Mouse (Mus musculus): ENCODE results near the gene Kcnab1. TPM values are rescaled to one million over a fixed set of nuclear protein-coding genes. Genes with fewer than 3 reads are reported as not detected.
A peak's percentile ranks its signal among the peaks of the same experiment; 100 is the strongest.

Kcnab1 gene
- polyA plus RNA-seq, 1 experiment from 2014 or later: 1.6 TPM

GRCm38 (mm10) chr3:65337835-65338464 lies 228.8 kb downstream of the Kcnab1 start:
- ATAC-seq: no peak
- H3K9me3 ChIP-seq (ENCODE audit: control insufficient read depth): no peaks in the 10 kb centered on the region
- H3K27me3 ChIP-seq (replicated peaks; ENCODE audit: control insufficient read depth, insufficient read depth, low read length): no peaks in the 10 kb centered on the region
- H3K27ac ChIP-seq (ENCODE audit: low read depth, low read length): no peak overlapping the region
- no peak overlapping the region for H3K4me2 ChIP-seq (replicated peaks; ENCODE audit: low read depth)
- no peak for TF ChIP-seq CTCF (IDR thresholded peaks at IDR 0.05; ENCODE audit: low read depth)
- H3K9ac ChIP-seq (ENCODE audit: low read depth, low read length): no peak overlapping the region
- H3K36me3 ChIP-seq (ENCODE audit: control insufficient read depth, insufficient read depth): no peaks in the 10 kb centered on the region
- 57% methylated on average over 10 of the region's 10 CpGs for WGBS
- no peaks in the 10 kb centered on the region for H3K4me1 ChIP-seq (replicated peaks; ENCODE audit: control insufficient read depth, insufficient read depth, low read length)
- no peak overlapping the region for H3K4me3 ChIP-seq (ENCODE audit: low read depth, low read length)

- no peak overlapping the region for H3K27ac ChIP-seq (ENCODE audit: low read depth, low read length)
- no peak overlapping the region for H3K4me2 ChIP-seq (replicated peaks; ENCODE audit: low read depth)
- H3K9ac ChIP-seq (ENCODE audit: low read depth, low read length): no peak overlapping the region
- H3K9me3 ChIP-seq (ENCODE audit: control insufficient read depth): no peaks in the 10 kb centered on the region
- no peak for ATAC-seq
- 78% methylated on average over 5 of the region's 5 CpGs for WGBS
- no peaks in the 10 kb centered on the region for H3K36me3 ChIP-seq (ENCODE audit: control insufficient read depth, insufficient read depth)
- no peak for TF ChIP-seq CTCF (IDR thresholded peaks at IDR 0.05; ENCODE audit: low read depth)
- no peaks in the 10 kb centered on the region for H3K4me1 ChIP-seq (replicated peaks; ENCODE audit: control insufficient read depth, insufficient read depth, low read length)
- H3K27me3 ChIP-seq (replicated peaks; ENCODE audit: control insufficient read depth, insufficient read depth, low read length): no peaks in the 10 kb centered on the region
- H3K4me3 ChIP-seq (ENCODE audit: low read depth, low read length): no peak overlapping the region
Measured at GRCm38 (mm10) chr3:65340173-65340951, 231.2 kb downstream of the Kcnab1 start.

- ATAC-seq: no peak
- no peak overlapping the region for H3K4me2 ChIP-seq (replicated peaks; ENCODE audit: low read depth)
- 69% methylated on average over 1 of the region's 1 CpGs for WGBS
- no peaks in the 10 kb centered on the region for H3K9me3 ChIP-seq (ENCODE audit: control insufficient read depth)
- TF ChIP-seq CTCF (IDR thresholded peaks at IDR 0.05; ENCODE audit: low read depth): no peak
- no peak overlapping the region for H3K9ac ChIP-seq (ENCODE audit: low read depth, low read length)
- no peak overlapping the region for H3K4me3 ChIP-seq (ENCODE audit: low read depth, low read length)
- H3K27me3 ChIP-seq (replicated peaks; ENCODE audit: control insufficient read depth, insufficient read depth, low read length): no peaks in the 10 kb centered on the region
- no peak overlapping the region for H3K27ac ChIP-seq (ENCODE audit: low read depth, low read length)
- no peaks in the 10 kb centered on the region for H3K36me3 ChIP-seq (ENCODE audit: control insufficient read depth, insufficient read depth)
- H3K4me1 ChIP-seq (replicated peaks; ENCODE audit: control insufficient read depth, insufficient read depth, low read length): no peaks in the 10 kb centered on the region
Measured at GRCm38 (mm10) chr3:65346176-65346575, 237.0 kb downstream of the Kcnab1 start.

GRCm38 (mm10) chr3:65352278-65353127 lies 243.3 kb downstream of the Kcnab1 start:
- Histone ChIP-seq H3K4me3 (ENCODE audit: low read depth, low read length) (no peak overlapping the region), H3K27ac (ENCODE audit: low read depth, low read length) (no peak overlapping the region), H3K4me2 (replicated peaks; ENCODE audit: low read depth) (no peak overlapping the region), H3K4me1 (replicated peaks; ENCODE audit: control insufficient read depth, insufficient read depth, low read length) (no peaks in the 10 kb centered on the region), H3K9me3 (ENCODE audit: control insufficient read depth) (no peaks in the 10 kb centered on the region), H3K27me3 (replicated peaks; ENCODE audit: control insufficient read depth, insufficient read depth, low read length) (no peaks in the 10 kb centered on the region), H3K36me3 (ENCODE audit: control insufficient read depth, insufficient read depth) (no peaks in the 10 kb centered on the region), H3K9ac (ENCODE audit: low read depth, low read length) (no peak overlapping the region)
- 38% methylated on average over 4 of the region's 4 CpGs for WGBS
- peak; percentile 49 for TF ChIP-seq CTCF (IDR thresholded peaks at IDR 0.05; ENCODE audit: low read depth)
- peak; percentile 81 for ATAC-seq

- WGBS: 75% methylated on average over 10 of the region's 10 CpGs
- H3K36me3 ChIP-seq (ENCODE audit: control insufficient read depth, insufficient read depth): no peaks in the 10 kb centered on the region
- no peak overlapping the region for H3K4me3 ChIP-seq (ENCODE audit: low read depth, low read length)
- no peaks in the 10 kb centered on the region for H3K9me3 ChIP-seq (ENCODE audit: control insufficient read depth)
- H3K27me3 ChIP-seq (replicated peaks; ENCODE audit: control insufficient read depth, insufficient read depth, low read length): no peaks in the 10 kb centered on the region
- no peak overlapping the region for H3K9ac ChIP-seq (ENCODE audit: low read depth, low read length)
- ATAC-seq: no peak
- no peak overlapping the region for H3K4me2 ChIP-seq (replicated peaks; ENCODE audit: low read depth)
- H3K27ac ChIP-seq (ENCODE audit: low read depth, low read length): no peak overlapping the region
- no peaks in the 10 kb centered on the region for H3K4me1 ChIP-seq (replicated peaks; ENCODE audit: control insufficient read depth, insufficient read depth, low read length)
- no peak for TF ChIP-seq CTCF (IDR thresholded peaks at IDR 0.05; ENCODE audit: low read depth)
Measured at GRCm38 (mm10) chr3:65353263-65354037, 244.3 kb downstream of the Kcnab1 start.

Data from intestine, postnatal 0 days (tissue).